In genomic region chr5:35938249-35939223, GRCm38 (mm10) we compare ENCODE assay signal across 13 mouse cellular contexts. TPM values are rescaled to one million over a fixed set of nuclear protein-coding genes. Genes with fewer than 3 reads are reported as not detected.
DNase-seq lines count a peak whose midpoint lies in the region; ATAC-seq and TF ChIP-seq lines count a peak whose summit lies in the region.
"Had no signal": no experiment of that assay in that cellular context is flagged by ENCODE, and none has a peak within 500 bp of the region (broad histone marks: within the 10 kb centered on the region; RNA-seq: fewer than 3 reads in every experiment).

No protein-coding gene starts in this region.

- no peaks in the 10 kb centered on the region for H3K27me3 ChIP-seq in heart, adult 2 months (ENCODE audit: control insufficient read depth, insufficient read depth, low read length)
- H3K27me3 ChIP-seq in lung, embryonic 15.5 days, result no peaks in the 10 kb centered on the region; the same call in 1 of the 2 replicates
- no peaks in the 10 kb centered on the region for H3K27me3 ChIP-seq in embryonic facial prominence, embryonic 15.5 days
- H3K27me3 ChIP-seq: limb, embryonic 13.5 days had no signal

- no peak overlapping the region for H3K4me3 ChIP-seq in heart, adult 2 months
- no peak overlapping the region for H3K4me3 ChIP-seq in lung, embryonic 15.5 days
- H3K4me3 ChIP-seq in embryonic facial prominence, embryonic 15.5 days (replicated peaks), result no peak overlapping the region
- H3K4me3 ChIP-seq: limb, embryonic 13.5 days had no signal

- TF ChIP-seq CTCF in heart, adult 2 months (IDR thresholded peaks at IDR 0.05), result no peak

- peak overlapping the region; percentile 61 for H3K27ac ChIP-seq in heart, adult 2 months
- peak overlapping the region; percentile 71 for H3K27ac ChIP-seq in lung, embryonic 15.5 days
- H3K27ac ChIP-seq in embryonic facial prominence, embryonic 15.5 days (replicated peaks), result peak overlapping the region; percentile 34
- H3K27ac ChIP-seq: limb, embryonic 13.5 days had no signal

- peaks cover 4% of the 10 kb centered on the region; the same call in 1 of the 2 replicates for H3K36me3 ChIP-seq in heart, adult 2 months (ENCODE audit: control insufficient read depth, insufficient read depth, low read length)
- peaks cover 4% of the 10 kb centered on the region; the same call in 1 of the 2 replicates for H3K36me3 ChIP-seq in lung, embryonic 15.5 days
- H3K36me3 ChIP-seq in embryonic facial prominence, embryonic 15.5 days, result no peaks in the 10 kb centered on the region; the same call in 1 of the 2 replicates

- no peak overlapping the region for H3K9ac ChIP-seq in heart, adult 2 months (ENCODE audit: low read depth, low read length)
- no peak overlapping the region for H3K9ac ChIP-seq in lung, embryonic 15.5 days
- no peak overlapping the region for H3K9ac ChIP-seq in embryonic facial prominence, embryonic 15.5 days
- H3K9ac ChIP-seq: limb, embryonic 13.5 days had no signal

- TF ChIP-seq POLR2A in heart, adult 2 months (IDR thresholded peaks at IDR 0.05; ENCODE audit: insufficient read depth, low read depth, low read length), result no peak

- peaks cover 10% of the 10 kb centered on the region for H3K4me1 ChIP-seq in heart, adult 2 months (ENCODE audit: control insufficient read depth, insufficient read depth, low read length)
- peaks cover 68% of the 10 kb centered on the region for H3K4me1 ChIP-seq in lung, embryonic 15.5 days
- peaks cover 30% of the 10 kb centered on the region for H3K4me1 ChIP-seq in embryonic facial prominence, embryonic 15.5 days

- ATAC-seq in lung, embryonic 15.5 days (ENCODE audit: borderline replicate concordance, extremely low read depth, low FRiP score, low TSS enrichment), result no peak
- no peak for ATAC-seq in embryonic facial prominence, embryonic 15.5 days (ENCODE audit: insufficient number of reproducible peaks, low FRiP score, low TSS enrichment, low read depth)
- ATAC-seq: CD4-positive, CD25-positive, alpha-beta regulatory T cell, adult 4 months had no signal

- no peaks in the 10 kb centered on the region for H3K9me3 ChIP-seq in lung, embryonic 15.5 days
- H3K9me3 ChIP-seq in embryonic facial prominence, embryonic 15.5 days (replicated peaks), result no peaks in the 10 kb centered on the region
- H3K9me3 ChIP-seq: limb, embryonic 13.5 days had no signal

- no peak for DNase-seq in heart, adult 2 months
- DNase-seq in heart, adult 9 months (ENCODE audit: low spot score in 2 of 2), result no peak
- DNase-seq in lung, postnatal 14 days, result no peak
- DNase-seq in retina, postnatal 1 day, result peak; percentile 59
- DNase-seq in right cerebral cortex, postnatal 14 days, result no peak
- no peak for DNase-seq in spleen, postnatal 4 days (ENCODE audit: low spot score in 2 of 2)
- DNase-seq: embryo, embryonic 11 days; right cerebral cortex, adult 18-20 months; thymus, postnatal 14 days had no signal

- 32% methylated on average over 10 of the region's 10 CpGs for WGBS in heart, adult 2 months
- WGBS in lung, embryonic 15.5 days, result 42% methylated on average over 10 of the region's 10 CpGs
- WGBS in embryonic facial prominence, embryonic 15.5 days, result 51% methylated on average over 10 of the region's 10 CpGs

- TF ChIP-seq EP300 in heart, adult 2 months (IDR thresholded peaks at IDR 0.05; ENCODE audit: insufficient read depth, low read depth, low read length), result no peak

- intact Hi-C loops in heart, adult 2 months (cut with DNase I), result no loop called here

- peaks cover 3% of the 10 kb centered on the region for H3K79me2 ChIP-seq in heart, adult 2 months (replicated peaks; ENCODE audit: control insufficient read depth, insufficient read depth, low read length)

- H3K4me2 ChIP-seq in lung, embryonic 15.5 days, result no peak overlapping the region
- H3K4me2 ChIP-seq in embryonic facial prominence, embryonic 15.5 days (replicated peaks), result no peak overlapping the region
- H3K4me2 ChIP-seq: limb, embryonic 13.5 days had no signal

RNA-seq across cellular contexts. Expression of gene Afap1, which starts 45.4 kb away (rescaled TPM):
- total RNA-seq in heart, adult 2 months (2021), result 10 to 100 TPM; 18.7 to 20.6 TPM
- polyA plus RNA-seq in heart, adult 2 months (2012; rRNA removed), result 11.5 and 13.6 TPM in 2 replicates
- 20.5 and 21.5 TPM in 2 replicates for polyA plus RNA-seq in lung, embryonic 15.5 days (2015; fragmentation: Nextera tagmentation; extraction: Ambion mirVana)
- 24.6 and 25.6 TPM in 2 replicates for polyA plus RNA-seq in embryonic facial prominence, embryonic 15.5 days (2015; fragmentation: Nextera tagmentation; extraction: Ambion mirVana)
